Mouse (Mus musculus) embryonic facial prominence, embryonic 15.5 days (tissue): Measurements from ENCODE around the gene Sike1. TPM values are rescaled to one million over a fixed set of nuclear protein-coding genes. Genes with fewer than 3 reads are reported as not detected.

ENCODE experiments used
- ATAC-seq: fragments of 200-750 bp; cut with Nextera tagmentation; 2 replicates; pipeline ENCODE4 v1.8.0; 2017; ENCODE audit warnings: low read depth, moderate TSS enrichment; ENCODE audit not compliant: insufficient number of reproducible peaks, low FRiP score, low TSS enrichment
- H3K27ac ChIP-seq: fragments of 300-500 bp; sonication (generic); replicated peaks from 2 replicates; pipeline ENCODE4 v1.5.1; 2015; ENCODE audit warnings: mild to moderate bottlenecking, inconsistent platforms
- H3K27me3 ChIP-seq: fragments of 300-500 bp; sonication (generic); 2 replicates; pipeline ENCODE4 v1.6.1; 2015; ENCODE audit warnings: inconsistent platforms
- H3K36me3 ChIP-seq: fragments of 300-500 bp; sonication (generic); 2 replicates; pipeline ENCODE4 v1.6.1; 2015; ENCODE audit warnings: mild to moderate bottlenecking, inconsistent platforms
- H3K4me1 ChIP-seq: fragments of 300-500 bp; sonication (generic); 2 replicates; pipeline ENCODE4 v1.6.1; 2015; ENCODE audit warnings: inconsistent platforms
- H3K4me2 ChIP-seq: fragments of 300-500 bp; sonication (generic); replicated peaks from 2 replicates; pipeline ENCODE4 v1.6.1; 2015; ENCODE audit warnings: mild to moderate bottlenecking, inconsistent platforms
- H3K4me3 ChIP-seq: fragments of 300-500 bp; sonication (generic); replicated peaks from 2 replicates; pipeline ENCODE4 v1.5.1; 2015; ENCODE audit warnings: mild to moderate bottlenecking, inconsistent platforms
- H3K9ac ChIP-seq: fragments of 300-500 bp; sonication (generic); 2 replicates; pipeline ENCODE4 v1.6.1; 2015; ENCODE audit warnings: inconsistent platforms
- H3K9me3 ChIP-seq: fragments of 300-500 bp; sonication (generic); replicated peaks from 2 replicates; pipeline ENCODE4 v1.6.1; 2016; ENCODE audit warnings: inconsistent platforms
- WGBS: fragments of 180-500 bp; shearing (Covaris S2); methylation state at CpG from one replicate; pipeline ENCODE4 v1.1.7; 2015; 5-methylcytosine and 5-hydroxymethylcytosine counted together
- polyA plus RNA-seq: library from polyadenylated mRNA; unstranded; fragments of >200 nt; fragmentation: Nextera tagmentation; extraction: Ambion mirVana; gene quantifications from 2 replicates; pipeline ENCODE4 v1.2.1, GENCODE M21; 2015

Gene Sike1
- polyA plus RNA-seq, 1 experiment from 2014 or later: 67.7 TPM

GRCm38 (mm10) chr3:102980349-102980736, 15.2 kb upstream of the Sike1 start:
- no peak overlapping the region for H3K27ac ChIP-seq
- no peaks in the 10 kb centered on the region for H3K36me3 ChIP-seq
- no peak overlapping the region for H3K9ac ChIP-seq
- no peak overlapping the region for H3K4me2 ChIP-seq
- WGBS: 58% methylated on average over 3 of the region's 3 CpGs
- H3K27me3 ChIP-seq: no peaks in the 10 kb centered on the region
- H3K9me3 ChIP-seq: no peaks in the 10 kb centered on the region
- H3K4me3 ChIP-seq: no peak overlapping the region
- peaks cover 3% of the 10 kb centered on the region; the same call in 1 of the 2 replicates for H3K4me1 ChIP-seq
- ATAC-seq: no peak

DNA sequence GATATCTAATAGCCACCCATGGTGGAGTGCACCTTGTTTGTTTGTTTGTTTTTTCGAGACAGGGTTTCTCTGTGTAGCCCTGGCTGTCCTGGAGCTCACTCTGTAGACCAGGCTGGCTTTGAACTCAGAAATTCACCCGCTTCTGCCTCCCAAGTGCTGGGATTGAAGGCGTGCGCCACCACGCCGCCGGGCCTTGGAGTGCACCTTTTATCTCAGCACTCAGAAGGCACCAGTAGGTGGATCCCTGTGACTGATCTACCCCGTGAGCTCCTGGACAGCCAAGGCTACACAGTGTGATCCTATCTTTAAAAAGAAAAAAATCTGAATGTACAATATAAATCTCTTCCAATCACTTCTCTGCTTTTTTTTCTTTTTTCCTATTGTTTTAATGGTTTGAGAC, 4.5 kb upstream of the Sike1 start:
- Histone ChIP-seq H3K27me3 (no peaks in the 10 kb centered on the region), H3K4me1 (peaks cover 5% of the 10 kb centered on the region; the same call in 1 of the 2 replicates), H3K4me3 (no peak overlapping the region), H3K36me3 (no peaks in the 10 kb centered on the region), H3K27ac (no peak overlapping the region), H3K9me3 (no peaks in the 10 kb centered on the region), H3K9ac (no peak overlapping the region), H3K4me2 (no peak overlapping the region)
- WGBS: 75% methylated on average over 8 of the region's 8 CpGs
- no peak for ATAC-seq

DNA sequence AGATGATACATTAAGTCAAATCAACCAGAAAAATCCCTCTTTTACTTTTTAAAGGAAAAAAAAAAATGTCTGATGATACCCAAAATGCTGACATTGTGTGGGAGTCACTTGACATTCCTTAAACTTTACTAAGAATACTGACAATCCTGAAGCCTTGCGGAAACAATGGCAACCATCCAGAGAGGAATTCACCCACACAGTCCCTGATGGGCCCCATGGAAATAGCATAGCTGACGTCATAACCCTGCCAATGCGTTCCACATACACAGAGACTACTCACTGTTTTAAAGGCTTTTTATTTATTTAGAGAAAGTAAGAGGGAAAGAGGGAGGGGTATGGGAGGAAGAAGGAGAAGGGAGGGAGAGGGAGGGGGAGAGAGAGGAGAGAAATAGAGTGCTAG, 2.6 kb upstream of the Sike1 start:
- H3K9ac ChIP-seq: no peak overlapping the region
- 0 out of 2 replicates have a peak, but pooled peaks cover under 1% of the 10 kb centered on the region for H3K36me3 ChIP-seq
- no peaks in the 10 kb centered on the region for H3K27me3 ChIP-seq
- no peak overlapping the region for H3K4me2 ChIP-seq
- no peaks in the 10 kb centered on the region for H3K9me3 ChIP-seq
- no peak overlapping the region for H3K27ac ChIP-seq
- no peak overlapping the region for H3K4me3 ChIP-seq
- peaks cover 16% of the 10 kb centered on the region for H3K4me1 ChIP-seq
- no peak for ATAC-seq
- WGBS: 35% methylated on average over 3 of the region's 3 CpGs

GRCm38 (mm10) chr3:102995233-102995604, 289 bp upstream of the Sike1 start:
- Histone ChIP-seq H3K9me3 (no peaks in the 10 kb centered on the region), H3K27ac (peak overlapping the region; percentile 96; the same call in 1 of the 2 replicates), H3K27me3 (no peaks in the 10 kb centered on the region), H3K4me2 (peak overlapping the region; percentile 53), H3K4me1 (peaks cover 16% of the 10 kb centered on the region), H3K36me3 (peaks cover 23% of the 10 kb centered on the region), H3K9ac (no peak overlapping the region), H3K4me3 (peak overlapping the region; percentile 82)
- ATAC-seq: no peak
- 47% methylated on average over 7 of the region's 7 CpGs for WGBS

GRCm38 (mm10) chr3:102997036-102997435, 1.5 kb downstream of the Sike1 start:
- H3K4me1 ChIP-seq: peaks cover 16% of the 10 kb centered on the region
- no peaks in the 10 kb centered on the region for H3K27me3 ChIP-seq
- no peaks in the 10 kb centered on the region for H3K9me3 ChIP-seq
- peaks cover 37% of the 10 kb centered on the region for H3K36me3 ChIP-seq
- WGBS: 52% methylated on average over 10 of the region's 10 CpGs
- H3K4me2 ChIP-seq: no peak overlapping the region
- H3K4me3 ChIP-seq: peak overlapping the region; percentile 82; the same call in 1 of the 2 replicates
- no peak overlapping the region for H3K27ac ChIP-seq
- H3K9ac ChIP-seq: no peak overlapping the region
- ATAC-seq: no peak

DNA sequence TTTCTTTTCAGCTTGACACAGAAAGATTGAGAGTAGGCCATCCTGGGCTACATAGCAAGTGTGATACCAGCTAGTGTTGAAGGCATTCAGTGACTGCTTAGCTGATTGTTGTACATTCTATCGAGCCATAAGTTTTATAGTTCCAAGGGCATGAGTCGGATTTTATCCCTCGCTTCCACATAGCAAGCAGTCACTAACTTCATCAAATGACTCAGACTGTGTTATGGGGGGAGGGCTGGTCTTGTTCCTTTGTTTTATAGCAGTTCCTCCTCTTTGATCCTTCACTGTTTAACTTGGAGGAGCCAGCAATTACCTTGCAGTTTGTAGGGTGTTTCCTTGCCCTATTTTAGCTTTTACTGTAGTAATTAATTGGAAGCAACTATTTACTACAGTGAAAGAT, 2.1 kb downstream of the Sike1 start:
- Histone ChIP-seq H3K9me3 (no peaks in the 10 kb centered on the region), H3K27ac (no peak overlapping the region), H3K36me3 (peaks cover 42% of the 10 kb centered on the region), H3K9ac (no peak overlapping the region), H3K4me3 (no peak overlapping the region), H3K4me2 (no peak overlapping the region), H3K4me1 (peaks cover 16% of the 10 kb centered on the region), H3K27me3 (no peaks in the 10 kb centered on the region)
- 77% methylated on average over 3 of the region's 3 CpGs for WGBS
- no peak for ATAC-seq

GRCm38 (mm10) chr3:103001595-103001994, 6.1 kb downstream of the Sike1 start:
- H3K27me3 ChIP-seq: no peaks in the 10 kb centered on the region
- 95% methylated on average over 7 of the region's 7 CpGs for WGBS
- peaks cover 9% of the 10 kb centered on the region for H3K4me1 ChIP-seq
- H3K9ac ChIP-seq: no peak overlapping the region
- no peak overlapping the region for H3K4me2 ChIP-seq
- H3K9me3 ChIP-seq: no peaks in the 10 kb centered on the region
- no peak overlapping the region for H3K4me3 ChIP-seq
- ATAC-seq: no peak
- H3K36me3 ChIP-seq: peaks cover 60% of the 10 kb centered on the region
- H3K27ac ChIP-seq: no peak overlapping the region

DNA sequence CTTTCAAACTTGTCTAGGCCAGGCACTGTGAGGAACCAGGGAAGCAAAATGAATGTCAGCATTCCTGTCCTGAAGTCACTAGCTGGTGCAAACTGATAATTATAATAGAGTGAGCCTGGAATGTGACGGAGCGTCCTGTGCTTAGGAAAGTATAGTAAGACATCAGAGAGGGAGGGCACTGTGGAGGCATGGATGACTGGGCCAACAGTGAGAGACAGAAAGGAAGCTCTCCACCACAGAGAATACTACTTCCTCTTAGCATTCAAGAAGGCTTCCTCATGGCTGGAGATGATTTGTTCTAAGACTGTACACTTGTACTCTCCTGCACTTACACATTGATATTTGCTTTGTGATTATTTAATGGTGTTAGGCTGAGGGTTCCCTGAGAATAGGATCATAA, 21.8 kb downstream of the Sike1 start:
- H3K9ac ChIP-seq: no peak overlapping the region
- no peak overlapping the region for H3K27ac ChIP-seq
- no peak overlapping the region for H3K4me3 ChIP-seq
- no peak for ATAC-seq
- no peaks in the 10 kb centered on the region for H3K36me3 ChIP-seq
- no peak overlapping the region for H3K4me2 ChIP-seq
- H3K27me3 ChIP-seq: no peaks in the 10 kb centered on the region
- H3K4me1 ChIP-seq: peaks cover 13% of the 10 kb centered on the region
- no peaks in the 10 kb centered on the region for H3K9me3 ChIP-seq
- WGBS: 72% methylated on average over 2 of the region's 2 CpGs

DNA sequence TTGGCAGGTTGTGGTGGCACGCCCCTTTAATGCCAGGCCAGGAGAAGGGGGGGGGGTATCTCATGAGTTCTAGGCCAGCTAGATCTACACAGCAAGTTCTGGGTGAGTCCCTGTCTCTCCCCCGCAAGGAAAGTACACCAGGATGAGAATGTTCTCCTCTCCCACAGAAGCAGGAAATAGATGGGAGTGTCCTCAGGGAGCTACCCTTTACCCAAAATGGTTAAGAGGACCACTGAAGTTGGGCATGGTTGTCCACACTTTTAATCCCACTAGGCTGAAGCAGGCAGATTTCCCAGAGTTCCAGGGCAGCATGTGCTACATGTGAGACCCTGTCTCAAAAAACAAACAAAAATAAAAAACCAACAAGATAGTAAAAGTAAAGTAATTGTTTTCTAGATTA, 24.0 kb downstream of the Sike1 start:
- Histone ChIP-seq H3K27ac (peak overlapping the region; percentile 97), H3K27me3 (no peaks in the 10 kb centered on the region), H3K9ac (no peak overlapping the region), H3K4me3 (peak overlapping the region; percentile 94; the same call in 1 of the 2 replicates), H3K4me2 (peak overlapping the region; percentile 58), H3K4me1 (peaks cover 16% of the 10 kb centered on the region), H3K36me3 (no peaks in the 10 kb centered on the region), H3K9me3 (no peaks in the 10 kb centered on the region)
- ATAC-seq: no peak
- WGBS: 96% methylated on average over 2 of the region's 2 CpGs

DNA sequence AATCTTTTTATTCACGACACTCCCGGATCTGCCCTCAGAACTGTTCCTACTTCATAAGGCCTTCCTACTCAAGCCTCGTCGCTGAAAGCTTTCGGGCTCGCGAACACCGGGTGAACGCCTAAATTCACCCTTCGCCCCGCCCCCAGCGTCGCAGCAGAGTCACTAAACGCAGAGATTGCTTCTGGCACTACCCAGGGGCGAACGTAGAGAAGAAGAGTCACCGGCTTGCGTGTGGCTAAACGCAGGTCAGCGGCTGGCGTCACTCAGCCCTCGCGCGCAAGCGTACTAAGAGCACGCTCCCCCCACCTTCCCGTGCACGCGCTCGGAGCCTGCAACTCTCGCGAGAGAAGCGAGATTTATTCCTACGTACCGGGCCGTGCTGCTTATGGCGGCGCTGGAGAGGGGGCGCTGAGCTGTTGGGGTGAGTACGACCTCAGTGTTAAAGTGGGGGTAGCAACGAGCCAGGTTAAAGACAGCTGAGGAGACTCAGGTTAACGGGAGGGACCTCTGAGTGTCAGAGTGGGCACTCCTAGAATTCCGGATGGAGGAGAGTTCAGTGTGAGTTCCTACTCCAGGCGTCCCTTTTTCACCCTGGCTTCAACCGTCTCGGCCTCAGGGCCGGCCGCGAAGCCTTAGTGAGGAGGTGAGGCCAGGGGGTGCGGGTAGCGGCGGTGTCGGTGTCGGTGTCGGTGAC, 24.9 kb downstream of the Sike1 start, which contains the start of gene Csde1:
Gene Csde1, plus strand, starts transcription at position 178 of the 694 bp plus-strand sequence.
- H3K9ac ChIP-seq: peak within 1 kb of the TSS; percentile 98
- H3K27me3 ChIP-seq: no peaks in the 10 kb centered on the region
- peak within 1 kb of the TSS; percentile 94 for H3K4me3 ChIP-seq
- peaks cover 16% of the 10 kb centered on the region for H3K4me1 ChIP-seq
- H3K36me3 ChIP-seq: no peaks in the 10 kb centered on the region
- no peaks in the 10 kb centered on the region for H3K9me3 ChIP-seq
- H3K27ac ChIP-seq: peak within 1 kb of the TSS; percentile 97
- ATAC-seq: peak; percentile 92
- under 1% methylated on average over 55 of the region's 55 CpGs for WGBS
- H3K4me2 ChIP-seq: peak within 1 kb of the TSS; percentile 58

DNA sequence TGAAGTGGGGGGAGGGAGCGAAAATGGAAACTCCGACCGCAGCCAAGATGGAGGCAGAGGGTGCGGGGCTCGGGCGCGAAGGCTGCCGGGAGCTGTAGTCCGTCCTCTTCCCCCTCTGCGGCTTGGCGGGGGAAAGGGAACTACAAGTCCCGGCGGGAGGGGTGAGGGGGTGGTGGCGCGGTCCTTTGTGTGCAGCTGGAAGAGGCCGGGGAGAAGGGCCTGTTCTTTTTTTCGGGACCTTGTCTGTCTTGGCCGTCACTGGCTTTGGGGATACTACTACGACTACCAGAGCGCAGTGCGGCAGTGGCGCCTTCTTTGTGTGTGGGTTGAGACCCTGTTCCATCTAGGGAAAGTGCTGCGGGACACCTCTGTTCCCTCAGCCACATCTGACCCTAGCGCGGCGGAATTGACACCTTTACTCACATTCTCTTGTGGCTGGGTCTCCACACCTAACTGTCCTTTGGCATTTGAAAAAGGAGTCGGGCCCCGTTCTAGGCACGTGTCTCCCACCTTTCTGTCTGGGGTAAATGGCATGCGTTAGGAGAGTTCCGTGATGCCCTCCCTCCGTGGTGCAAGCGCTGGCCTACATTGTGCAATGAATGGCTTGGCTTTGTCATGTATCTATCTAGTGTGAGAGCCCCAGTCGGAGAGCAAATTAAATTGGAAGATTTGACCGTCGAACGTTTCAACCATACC, 25.6 kb downstream of the Sike1 start:
- peaks cover 16% of the 10 kb centered on the region for H3K4me1 ChIP-seq
- WGBS: under 1% methylated on average over 35 of the region's 37 CpGs
- peak; percentile 91 for ATAC-seq
- peak overlapping the region; percentile 97 for H3K27ac ChIP-seq
- H3K4me3 ChIP-seq: peak overlapping the region; percentile 94
- peak overlapping the region; percentile 58 for H3K4me2 ChIP-seq
- H3K9ac ChIP-seq: peak overlapping the region; percentile 98
- no peaks in the 10 kb centered on the region for H3K9me3 ChIP-seq
- no peaks in the 10 kb centered on the region for H3K27me3 ChIP-seq
- no peaks in the 10 kb centered on the region for H3K36me3 ChIP-seq
